ENCODE assay signal across 9 mouse cellular contexts in the genomic region with DNA sequence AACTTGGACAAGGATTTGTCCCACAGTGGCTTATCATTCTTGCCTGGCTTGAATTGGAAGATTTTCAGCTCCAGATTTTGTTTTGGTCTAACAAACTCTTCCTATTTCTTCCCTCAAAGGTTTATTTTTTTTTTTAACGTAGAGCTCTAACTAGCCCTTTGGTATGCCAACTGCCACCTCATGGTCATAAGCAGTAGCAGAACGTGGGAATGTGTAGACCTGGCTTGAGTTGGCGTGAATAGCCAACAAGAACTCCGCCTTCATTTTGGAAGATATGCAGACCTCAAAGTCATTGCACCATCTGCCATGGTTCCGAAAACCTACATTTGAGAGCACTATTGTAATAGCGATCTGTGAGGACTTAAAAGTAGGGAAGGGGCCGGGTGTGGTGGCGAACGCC. TPM values are rescaled to one million over a fixed set of nuclear protein-coding genes. Genes with fewer than 3 reads are reported as not detected.
A peak's percentile ranks its signal among the peaks of the same experiment; 100 is the strongest.
DNase-seq lines count a peak whose midpoint lies in the region; ATAC-seq and TF ChIP-seq lines count a peak whose summit lies in the region.
"Had no signal": no experiment of that assay in that cellular context is flagged by ENCODE, and none has a peak within 500 bp of the region (broad histone marks: within the 10 kb centered on the region; RNA-seq: fewer than 3 reads in every experiment).

No protein-coding gene starts in this region.

- H3K9ac ChIP-seq in heart, embryonic 12.5 days: peak overlapping the region; percentile 98
- H3K9ac ChIP-seq in ES-E14 (ENCODE audit: insufficient read depth, low read depth, low read length, poor library complexity, severe bottlenecking): peak overlapping the region; percentile 90; the same call in 1 of the 2 replicates
- peak overlapping the region; percentile 87 for H3K9ac ChIP-seq in midbrain, embryonic 11.5 days (ENCODE audit: low read length)

- WGBS in heart, embryonic 12.5 days: 52% methylated on average over 9 of the region's 9 CpGs
- WGBS in hindbrain, embryonic 10.5 days: 64% methylated on average over 9 of the region's 9 CpGs
- 63% methylated on average over 9 of the region's 9 CpGs for WGBS in midbrain, embryonic 11.5 days

- DNase-seq in heart, adult 18-20 months: no peak
- no peak for DNase-seq in ES-E14 (ENCODE audit: low read depth, low spot score)
- DNase-seq in hindbrain, embryonic 10.5 days (ENCODE audit: low spot score): no peak
- no peak for DNase-seq in midbrain, embryonic 11.5 days (ENCODE audit: low spot score, missing footprints)
- DNase-seq in frontal cortex, postnatal 36 days (ENCODE audit: low spot score in 2 of 2): no peak
- DNase-seq in kidney, adult 9 months: no peak
- no peak for DNase-seq in testis, postnatal 14 days (ENCODE audit: low spot score)

- no peak overlapping the region for H3K27ac ChIP-seq in heart, embryonic 12.5 days (ENCODE audit: poor library complexity, severe bottlenecking)
- no peak overlapping the region for H3K27ac ChIP-seq in ES-E14 (ENCODE audit: insufficient read depth, low read depth, low read length, poor library complexity, severe bottlenecking)
- H3K27ac ChIP-seq in hindbrain, embryonic 10.5 days: peak overlapping the region; percentile 95; the same call in 1 of the 2 replicates
- H3K27ac ChIP-seq in midbrain, embryonic 11.5 days (ENCODE audit: low read depth, low read length): no peak overlapping the region

- peaks cover 29% of the 10 kb centered on the region for H3K36me3 ChIP-seq in heart, embryonic 12.5 days
- peaks cover 18% of the 10 kb centered on the region for H3K36me3 ChIP-seq in ES-E14 (ENCODE audit: control insufficient read depth, insufficient read depth, low read length, poor library complexity, severe bottlenecking)
- peaks cover 30% of the 10 kb centered on the region for H3K36me3 ChIP-seq in hindbrain, embryonic 10.5 days
- peaks cover 8% of the 10 kb centered on the region for H3K36me3 ChIP-seq in midbrain, embryonic 11.5 days (ENCODE audit: control insufficient read depth, insufficient read depth, low read length)

- no peak for ATAC-seq in heart, embryonic 12.5 days (ENCODE audit: insufficient number of reproducible peaks, low FRiP score)
- ATAC-seq in midbrain, embryonic 11.5 days (ENCODE audit: low FRiP score): no peak

- H3K27me3 ChIP-seq in heart, embryonic 12.5 days (replicated peaks): no peaks in the 10 kb centered on the region
- H3K27me3 ChIP-seq in hindbrain, embryonic 10.5 days (ENCODE audit: insufficient read depth, poor library complexity, severe bottlenecking): no peaks in the 10 kb centered on the region
- no peaks in the 10 kb centered on the region for H3K27me3 ChIP-seq in midbrain, embryonic 11.5 days (ENCODE audit: control insufficient read depth, insufficient read depth, low read length)
- H3K27me3 ChIP-seq: Patski had no signal

- H3K9me3 ChIP-seq in heart, embryonic 12.5 days (replicated peaks): no peaks in the 10 kb centered on the region
- no peaks in the 10 kb centered on the region for H3K9me3 ChIP-seq in ES-E14 (ENCODE audit: control insufficient read depth, insufficient read depth, low read depth, low read length)
- H3K9me3 ChIP-seq in hindbrain, embryonic 10.5 days: no peaks in the 10 kb centered on the region
- H3K9me3 ChIP-seq in midbrain, embryonic 11.5 days (ENCODE audit: control insufficient read depth, low read length): no peaks in the 10 kb centered on the region

- in situ Hi-C loops in ES-E14 (cut with MboI; ENCODE audit: low sequenced_read_pairs in 2 of 2, unreplicated experiment in 2 of 2): no loop called here

- H3K4me1 ChIP-seq in heart, embryonic 12.5 days (replicated peaks): peaks cover 17% of the 10 kb centered on the region
- peaks cover 0 to 4% of the 10 kb centered on the region in 2 experiments; a peak in 1 of 4 replicates for H3K4me1 ChIP-seq in ES-E14 (ENCODE audit: control insufficient read depth in 2 of 2, insufficient read depth in 2 of 2, low read length in 2 of 2, poor library complexity in 1 of 2)
- H3K4me1 ChIP-seq in hindbrain, embryonic 10.5 days (replicated peaks): peaks cover 29% of the 10 kb centered on the region
- peaks cover 7% of the 10 kb centered on the region for H3K4me1 ChIP-seq in midbrain, embryonic 11.5 days (ENCODE audit: control insufficient read depth, insufficient read depth, low read length)

- H3K4me2 ChIP-seq in heart, embryonic 12.5 days: peak overlapping the region; percentile 89
- H3K4me2 ChIP-seq in midbrain, embryonic 11.5 days: peak overlapping the region; percentile 50

- H3K4me3 ChIP-seq in heart, embryonic 12.5 days: peak overlapping the region; percentile 95
- peak overlapping the region; percentile 85 to 93 for H3K4me3 ChIP-seq in ES-E14 (ENCODE audit: insufficient read depth in 1 of 2, low read depth in 1 of 2, low read length in 2 of 2, poor library complexity in 1 of 2, severe bottlenecking in 1 of 2)
- H3K4me3 ChIP-seq in hindbrain, embryonic 10.5 days: peak overlapping the region; percentile 85
- H3K4me3 ChIP-seq in midbrain, embryonic 11.5 days (ENCODE audit: low read depth, low read length): peak overlapping the region; percentile 90

TF ChIP-seq in ES-E14, 5 proteins besides CTCF, POLR2A, EP300 and RAD21:
- no peak for TF ChIP-seq CHD2 (IDR thresholded peaks at IDR 0.05; ENCODE audit: low read depth, low read length)
- TF ChIP-seq MAFK (IDR thresholded peaks at IDR 0.05; ENCODE audit: insufficient read depth, low read depth, low read length): no peak

RNA-seq across cellular contexts. Expression of gene Man1b1, which starts 0.7 kb away (rescaled TPM):
- 34.0 and 40.9 TPM in 2 replicates for polyA plus RNA-seq in heart, embryonic 12.5 days (2016; fragmentation: Nextera tagmentation; extraction: Ambion mirVana)
- 10 to 100 TPM; 20.8 to 23.6 TPM for total RNA-seq in heart, adult 18-20 months (2021)
- 73.0 and 100 TPM in 2 replicates for total RNA-seq in ES-E14 (2012; rRNA removed)
- polyA plus RNA-seq in hindbrain, embryonic 10.5 days (2016; fragmentation: Nextera tagmentation; extraction: Ambion mirVana): 57.4 and 58.7 TPM in 2 replicates
- polyA plus RNA-seq in midbrain, embryonic 11.5 days (2014; fragmentation: Nextera tagmentation; extraction: Ambion mirVana): 87.2 and 88.1 TPM in 2 replicates

RNA-seq across cellular contexts. Expression of gene Grin1, which starts 12.5 kb away (rescaled TPM):
- 0.44 TPM in 1 of 2 replicates, not detected in the other for polyA plus RNA-seq in heart, embryonic 12.5 days (2016; fragmentation: Nextera tagmentation; extraction: Ambion mirVana)
- total RNA-seq in heart, adult 18-20 months (2021): not detected
- total RNA-seq in ES-E14 (2012; rRNA removed): 2.5 and 8.3 TPM in 2 replicates
- 1.2 and 4.5 TPM in 2 replicates for polyA plus RNA-seq in hindbrain, embryonic 10.5 days (2016; fragmentation: Nextera tagmentation; extraction: Ambion mirVana)
- polyA plus RNA-seq in midbrain, embryonic 11.5 days (2014; fragmentation: Nextera tagmentation; extraction: Ambion mirVana): 2.4 and 2.6 TPM in 2 replicates

RNA-seq across cellular contexts. Expression of gene Dpp7, which starts 24.7 kb away (rescaled TPM):
- 11.3 TPM in 2 replicates for polyA plus RNA-seq in heart, embryonic 12.5 days (2016; fragmentation: Nextera tagmentation; extraction: Ambion mirVana)
- 1 to 10 TPM; 5.9 to 7.0 TPM for total RNA-seq in heart, adult 18-20 months (2021)
- total RNA-seq in ES-E14 (2012; rRNA removed): 60.2 and 141 TPM in 2 replicates
- 21.1 and 21.8 TPM in 2 replicates for polyA plus RNA-seq in hindbrain, embryonic 10.5 days (2016; fragmentation: Nextera tagmentation; extraction: Ambion mirVana)
- 15.9 and 16.0 TPM in 2 replicates for polyA plus RNA-seq in midbrain, embryonic 11.5 days (2014; fragmentation: Nextera tagmentation; extraction: Ambion mirVana)

RNA-seq across cellular contexts. Expression of gene Uap1l1, which starts 34.0 kb away (rescaled TPM):
- 10.7 and 11.2 TPM in 2 replicates for polyA plus RNA-seq in heart, embryonic 12.5 days (2016; fragmentation: Nextera tagmentation; extraction: Ambion mirVana)
- 10 to 100 TPM; 10.3 to 11.8 TPM for total RNA-seq in heart, adult 18-20 months (2021)
- total RNA-seq in ES-E14 (2012; rRNA removed): 18.7 and 22.0 TPM in 2 replicates
- 7.4 and 10.1 TPM in 2 replicates for polyA plus RNA-seq in hindbrain, embryonic 10.5 days (2016; fragmentation: Nextera tagmentation; extraction: Ambion mirVana)
- 3.4 and 6.7 TPM in 2 replicates for polyA plus RNA-seq in midbrain, embryonic 11.5 days (2014; fragmentation: Nextera tagmentation; extraction: Ambion mirVana)

RNA-seq across cellular contexts. Expression of gene Sapcd2, which starts 40.7 kb away (rescaled TPM):
- 18.5 and 20.0 TPM in 2 replicates for polyA plus RNA-seq in heart, embryonic 12.5 days (2016; fragmentation: Nextera tagmentation; extraction: Ambion mirVana)
- total RNA-seq in heart, adult 18-20 months (2021): not detected
- 34.4 and 53.8 TPM in 2 replicates for total RNA-seq in ES-E14 (2012; rRNA removed)
- polyA plus RNA-seq in hindbrain, embryonic 10.5 days (2016; fragmentation: Nextera tagmentation; extraction: Ambion mirVana): 71.6 and 75.1 TPM in 2 replicates
- 47.9 and 53.3 TPM in 2 replicates for polyA plus RNA-seq in midbrain, embryonic 11.5 days (2014; fragmentation: Nextera tagmentation; extraction: Ambion mirVana)
